Mouse (Mus musculus) spleen, adult 2 months (tissue): ENCODE data around the gene Olfr790. TPM values are rescaled to one million over a fixed set of nuclear protein-coding genes. Genes with fewer than 3 reads are reported as not detected.

Experiments
- DNase-seq, 2 experiments: peaks; one replicate each; pipeline versions ENCODE4 v3.0.0 to v3.0.0-alpha.2; 2012 to 2021; ENCODE audit warnings: low spot score in 2 of 2, low read depth in 1 of 2
- H3K27ac ChIP-seq: fragments of 200-500 bp; 2 replicates; pipeline ENCODE4 v1.5.1; 2012; ENCODE audit warnings: low read length, inconsistent platforms; ENCODE audit not compliant: insufficient read depth
- H3K27me3 ChIP-seq: fragments of 200-500 bp; 2 replicates; pipeline ENCODE4 v1.6.1; 2012; ENCODE audit warnings: mild to moderate bottlenecking, moderate library complexity, low read length, inconsistent platforms; ENCODE audit not compliant: control insufficient read depth, insufficient read depth
- H3K36me3 ChIP-seq: fragments of 200-500 bp; 2 replicates; pipeline ENCODE4 v1.6.1; 2012; ENCODE audit warnings: mild to moderate bottlenecking, low read length, inconsistent platforms; ENCODE audit not compliant: control insufficient read depth, insufficient read depth
- H3K4me1 ChIP-seq: fragments of 200-500 bp; 2 replicates; pipeline ENCODE4 v1.6.1; 2011; ENCODE audit warnings: inconsistent platforms; ENCODE audit not compliant: control insufficient read depth, insufficient read depth, insufficient read length
- H3K4me3 ChIP-seq: fragments of 200-500 bp; 2 replicates; pipeline ENCODE4 v1.5.1; 2011; ENCODE audit warnings: mild to moderate bottlenecking, inconsistent platforms; ENCODE audit not compliant: insufficient read depth, insufficient read length; ENCODE audit errors: extremely low read depth
- CTCF ChIP-seq: fragments of 200-500 bp; IDR thresholded peaks from 2 replicates; pipeline ENCODE4 v1.5.1; 2011; ENCODE audit warnings: mild to moderate bottlenecking, inconsistent platforms; ENCODE audit not compliant: insufficient read depth, insufficient read length, insufficient replicate concordance; ENCODE audit errors: extremely low read depth
- POLR2A ChIP-seq: fragments of 200-500 bp; IDR thresholded peaks from 2 replicates; pipeline ENCODE4 v1.6.1; 2011; ENCODE audit warnings: low read depth, low read length, inconsistent platforms
- WGBS: fragments of 180-500 bp; shearing (Covaris S2); methylation state at CpG from one replicate; pipeline ENCODE4 v1.1.7; 2018; 5-methylcytosine and 5-hydroxymethylcytosine counted together
- polyA plus RNA-seq: library from polyadenylated mRNA; depleted of rRNA; stranded (reverse); fragments of >200 nt; gene quantifications from 2 replicates; pipeline ENCODE4 v1.2.3, GENCODE M21; 2012; rRNA removed

Gene Olfr790
- not detected in 2 replicates for polyA plus RNA-seq

DNA sequence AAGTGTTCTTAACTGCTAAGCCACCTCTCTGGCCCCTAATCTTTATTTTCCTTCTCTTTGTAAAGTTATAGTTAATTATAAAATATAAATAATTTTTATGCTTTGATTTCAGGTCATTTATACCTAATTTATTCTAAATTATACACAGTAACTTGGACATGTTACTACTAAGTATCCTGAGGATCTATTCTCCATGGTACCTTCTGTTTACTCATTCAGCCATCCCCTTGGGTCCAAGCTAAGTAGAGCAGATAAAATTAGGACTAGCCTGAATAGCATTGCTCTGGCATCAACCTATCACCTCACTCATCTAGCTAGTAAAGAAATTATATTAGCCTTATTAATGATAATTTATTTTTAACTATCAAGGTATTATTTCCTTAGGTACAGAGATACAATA is at the start of gene Olfr790:
Gene Olfr790, plus strand, starts transcription at position 301 of the 400 bp plus-strand sequence.
- Histone ChIP-seq H3K27ac (no peak within 1 kb of the TSS), H3K4me3 (no peak within 1 kb of the TSS), H3K27me3 (no peaks in the 10 kb centered on the region), H3K36me3 (no peaks in the 10 kb centered on the region), H3K4me1 (no peaks in the 10 kb centered on the region)
- DNase-seq: no peak
- TF ChIP-seq CTCF: no peak
- TF ChIP-seq POLR2A: no peak

DNA sequence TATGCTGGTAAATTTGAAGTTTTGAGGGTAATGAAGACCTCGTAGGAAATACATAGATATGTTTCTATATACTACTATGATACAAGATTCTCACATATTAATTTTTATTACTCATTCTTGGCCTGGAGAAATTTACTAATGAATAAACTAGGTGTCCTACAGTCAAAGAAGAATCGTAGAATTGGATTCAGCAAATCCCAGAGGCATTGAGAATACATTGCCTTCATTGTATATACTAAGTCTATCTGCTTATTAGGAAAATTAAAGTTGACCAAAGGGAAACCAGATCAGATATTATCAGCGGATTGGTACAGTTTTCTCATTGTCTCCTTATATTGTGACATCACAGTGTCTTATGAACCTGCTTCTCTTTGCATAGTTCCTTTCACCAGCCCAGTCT is 36.7 kb upstream of the Olfr790 start, which contains the start of gene Olfr787:
Gene Olfr787, plus strand, starts transcription at position 301 of the 400 bp plus-strand sequence.
- no peak for DNase-seq
- no peak within 1 kb of the TSS for H3K27ac ChIP-seq
- WGBS: 75% methylated on average over 3 of the region's 3 CpGs
- no peaks in the 10 kb centered on the region for H3K4me1 ChIP-seq
- no peak for TF ChIP-seq CTCF
- TF ChIP-seq POLR2A: no peak
- no peaks in the 10 kb centered on the region for H3K27me3 ChIP-seq
- H3K36me3 ChIP-seq: no peaks in the 10 kb centered on the region
- no peak within 1 kb of the TSS for H3K4me3 ChIP-seq

DNA sequence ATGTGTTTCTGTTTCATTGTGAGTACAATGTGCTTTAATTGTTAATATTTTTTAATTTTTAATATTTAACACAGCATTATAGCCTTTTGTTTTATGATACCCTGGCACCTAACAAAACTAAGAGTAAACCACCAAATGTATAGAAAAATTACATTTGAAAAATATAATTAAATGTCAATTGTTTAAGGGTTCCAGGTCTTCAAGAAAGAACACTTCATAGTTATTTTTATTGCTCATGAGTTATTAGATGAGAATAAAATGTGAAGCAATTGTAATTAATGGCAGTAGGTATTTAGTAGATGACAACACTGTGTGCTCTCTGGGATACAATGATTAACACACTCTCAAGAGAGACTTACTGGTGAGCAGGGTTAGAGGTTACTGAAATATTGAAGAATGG is 27.6 kb upstream of the Olfr790 start, which contains the start of gene Olfr788:
Gene Olfr788, plus strand, starts transcription at position 301 of the 400 bp plus-strand sequence.
- no peaks in the 10 kb centered on the region for H3K4me1 ChIP-seq
- no peak within 1 kb of the TSS for H3K27ac ChIP-seq
- no peaks in the 10 kb centered on the region for H3K27me3 ChIP-seq
- no peak for DNase-seq
- no peak within 1 kb of the TSS for H3K4me3 ChIP-seq
- H3K36me3 ChIP-seq: no peaks in the 10 kb centered on the region
- TF ChIP-seq CTCF (no peak), POLR2A (no peak)

DNA sequence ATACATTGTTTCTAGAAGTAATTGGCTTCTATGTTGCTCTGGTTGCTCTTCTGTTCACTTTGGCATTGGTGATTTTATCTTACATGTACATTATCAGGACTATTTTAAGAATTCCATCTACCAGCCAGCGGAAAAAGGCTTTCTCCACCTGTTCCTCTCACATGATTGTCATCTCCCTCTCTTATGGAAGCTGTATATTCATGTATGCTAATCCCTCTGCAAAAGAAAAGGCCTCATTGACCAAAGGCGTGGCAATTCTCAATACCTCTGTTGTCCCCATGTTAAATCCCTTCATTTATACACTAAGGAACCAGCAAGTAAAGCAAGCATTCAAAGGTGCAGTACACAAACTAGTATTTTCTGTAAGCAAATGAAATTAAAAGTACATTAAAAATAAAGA is 25.0 kb upstream of the Olfr790 start:
- no peak overlapping the region for H3K27ac ChIP-seq
- no peak for TF ChIP-seq CTCF
- TF ChIP-seq POLR2A: no peak
- H3K4me3 ChIP-seq: no peak overlapping the region
- 75% methylated on average over 2 of the region's 2 CpGs for WGBS
- no peaks in the 10 kb centered on the region for H3K36me3 ChIP-seq
- DNase-seq: no peak
- no peaks in the 10 kb centered on the region for H3K27me3 ChIP-seq
- H3K4me1 ChIP-seq: no peaks in the 10 kb centered on the region

DNA sequence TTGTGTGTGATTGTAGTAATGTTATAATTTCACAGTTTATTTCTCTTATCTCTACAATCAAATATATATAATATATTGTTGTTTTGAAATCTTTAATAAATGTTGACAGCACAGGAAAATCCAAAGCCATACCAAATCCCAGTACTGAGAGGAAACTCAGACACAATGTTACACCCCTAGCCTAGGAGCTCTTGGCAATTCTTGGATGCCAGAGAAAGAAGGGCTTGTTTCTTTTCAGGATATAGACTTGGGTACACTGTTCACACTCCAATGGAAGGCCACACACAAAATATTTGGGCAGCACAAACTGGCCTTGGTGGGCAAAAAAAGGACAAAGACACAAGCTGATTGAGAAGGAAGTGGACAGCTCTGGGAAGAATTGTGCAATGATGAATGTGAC is 24.6 kb upstream of the Olfr790 start:
- DNase-seq: no peak
- Histone ChIP-seq H3K4me1 (no peaks in the 10 kb centered on the region), H3K27ac (no peak overlapping the region), H3K4me3 (no peak overlapping the region), H3K27me3 (no peaks in the 10 kb centered on the region), H3K36me3 (no peaks in the 10 kb centered on the region)
- TF ChIP-seq POLR2A (no peak), CTCF (no peak)

DNA sequence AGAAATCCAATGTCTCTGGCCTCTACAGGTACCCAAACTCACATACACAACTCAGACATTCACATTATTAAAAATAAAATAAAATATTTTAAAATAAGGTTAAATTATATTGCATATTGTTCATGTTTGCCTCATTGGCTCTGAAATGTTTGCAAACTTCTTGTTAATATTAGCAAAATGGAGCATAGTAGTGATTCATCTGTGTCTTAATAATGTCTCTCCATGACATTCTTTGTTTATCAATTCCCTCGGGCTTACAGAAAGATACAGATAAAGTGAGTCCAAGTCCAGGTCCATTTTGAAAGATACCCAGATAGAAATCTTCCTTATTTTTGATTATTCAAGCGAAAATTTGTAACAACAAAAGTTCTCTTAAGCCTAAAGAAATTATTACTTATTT is 13.8 kb upstream of the Olfr790 start, which contains the start of gene Olfr789:
Gene Olfr789, plus strand, starts transcription at position 301 of the 400 bp plus-strand sequence.
- WGBS: 62% methylated on average over 2 of the region's 2 CpGs
- H3K36me3 ChIP-seq: no peaks in the 10 kb centered on the region
- H3K27me3 ChIP-seq: no peaks in the 10 kb centered on the region
- H3K27ac ChIP-seq: no peak within 1 kb of the TSS
- no peak for DNase-seq
- no peak within 1 kb of the TSS for H3K4me3 ChIP-seq
- H3K4me1 ChIP-seq: no peaks in the 10 kb centered on the region
- no peak for TF ChIP-seq POLR2A

DNA sequence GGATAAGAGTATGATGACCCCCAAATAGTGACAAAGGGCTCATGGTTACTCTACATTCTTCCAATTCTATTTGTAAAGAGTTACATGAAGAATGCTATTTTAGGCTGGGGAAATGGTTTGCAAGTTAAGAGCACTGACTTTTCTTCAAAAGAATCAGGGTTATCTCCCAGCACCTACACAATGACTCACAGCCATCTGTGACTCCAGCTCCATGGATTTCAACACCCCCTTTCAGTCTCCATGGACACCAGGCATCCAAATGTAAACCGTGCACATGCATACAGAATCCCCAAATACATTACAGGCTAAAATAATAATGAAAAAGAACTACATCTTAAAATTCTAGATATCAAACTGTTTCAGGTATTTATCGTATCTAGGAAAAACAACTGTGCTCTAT is 8.2 kb upstream of the Olfr790 start:
- H3K27me3 ChIP-seq: no peaks in the 10 kb centered on the region
- 77% methylated on average over 2 of the region's 2 CpGs for WGBS
- H3K36me3 ChIP-seq: no peaks in the 10 kb centered on the region
- no peak overlapping the region for H3K4me3 ChIP-seq
- no peak overlapping the region for H3K27ac ChIP-seq
- no peaks in the 10 kb centered on the region for H3K4me1 ChIP-seq
- TF ChIP-seq CTCF (no peak), POLR2A (no peak)
- no peak for DNase-seq

DNA sequence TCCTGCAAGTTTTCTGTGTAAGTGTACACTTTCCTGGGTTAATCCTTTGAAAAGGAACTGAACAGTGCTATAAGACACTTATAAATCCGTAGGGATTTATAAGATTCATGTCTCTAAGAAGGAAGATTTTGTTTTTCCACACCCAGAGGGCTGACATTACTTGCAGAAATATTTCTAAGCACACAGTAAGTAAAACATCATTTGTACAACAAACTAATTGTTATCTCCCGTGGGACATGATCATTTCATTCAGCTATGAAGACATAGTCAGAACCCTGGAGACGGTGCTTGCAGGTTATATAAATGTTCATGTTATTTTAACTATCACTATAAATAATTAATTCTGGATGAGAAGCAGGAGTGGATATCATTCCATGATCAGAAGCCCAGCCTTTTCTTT is 23.2 kb downstream of the Olfr790 start, which contains the start of gene Olfr791:
Gene Olfr791, plus strand, starts transcription at position 301 of the 400 bp plus-strand sequence.
- Histone ChIP-seq H3K36me3 (no peaks in the 10 kb centered on the region), H3K4me1 (no peaks in the 10 kb centered on the region), H3K27ac (no peak within 1 kb of the TSS), H3K4me3 (no peak within 1 kb of the TSS), H3K27me3 (no peaks in the 10 kb centered on the region)
- TF ChIP-seq CTCF: no peak
- TF ChIP-seq POLR2A: no peak
- WGBS: 69% methylated on average over 3 of the region's 3 CpGs
- DNase-seq: no peak
